Mouse (Mus musculus): ENCODE data around the gene Wnk2.

The Wnk2 gene

GRCm38 (mm10) chr13:49186798-49187287 lies 39.0 kb upstream of the Wnk2 start:
- TF ChIP-seq GATA4 (IDR thresholded peaks at IDR 0.05; ENCODE audit: insufficient replicate concordance, low read length), result no peak

- TF ChIP-seq GATA4 (IDR thresholded peaks at IDR 0.05; ENCODE audit: insufficient replicate concordance, low read length), result no peak
These were observed 35.8 kb upstream of the Wnk2 start for GRCm38 (mm10) chr13:49183646-49184045.

- TF ChIP-seq GATA4 (IDR thresholded peaks at IDR 0.05; ENCODE audit: insufficient replicate concordance, low read length), result no peak
These were observed 35.3 kb upstream of the Wnk2 start for GRCm38 (mm10) chr13:49183161-49183560.

- no peak for TF ChIP-seq GATA4 (IDR thresholded peaks at IDR 0.05; ENCODE audit: insufficient replicate concordance, low read length)
These were observed 33.7 kb upstream of the Wnk2 start for GRCm38 (mm10) chr13:49181411-49181984.

GRCm38 (mm10) chr13:49180691-49181090 lies 32.9 kb upstream of the Wnk2 start:
- TF ChIP-seq GATA4 (IDR thresholded peaks at IDR 0.05; ENCODE audit: insufficient replicate concordance, low read length), result no peak

- TF ChIP-seq GATA4 (IDR thresholded peaks at IDR 0.05; ENCODE audit: insufficient replicate concordance, low read length), result no peak
These were observed 32.5 kb upstream of the Wnk2 start for GRCm38 (mm10) chr13:49180274-49180673.

- TF ChIP-seq GATA4 (IDR thresholded peaks at IDR 0.05; ENCODE audit: insufficient replicate concordance, low read length), result no peak
These were observed 31.2 kb upstream of the Wnk2 start for GRCm38 (mm10) chr13:49178839-49179585.

- no peak for TF ChIP-seq GATA4 (IDR thresholded peaks at IDR 0.05; ENCODE audit: insufficient replicate concordance, low read length)
These were observed 27.7 kb upstream of the Wnk2 start for GRCm38 (mm10) chr13:49175509-49175908.

GRCm38 (mm10) chr13:49172971-49173596 lies 25.3 kb upstream of the Wnk2 start:
- TF ChIP-seq GATA4 (IDR thresholded peaks at IDR 0.05; ENCODE audit: insufficient replicate concordance, low read length), result no peak

- no peak for TF ChIP-seq GATA4 (IDR thresholded peaks at IDR 0.05; ENCODE audit: insufficient replicate concordance, low read length)
These were observed 24.5 kb upstream of the Wnk2 start for GRCm38 (mm10) chr13:49172335-49172734.

GRCm38 (mm10) chr13:49171729-49172128 lies 23.9 kb upstream of the Wnk2 start:
- TF ChIP-seq GATA4 (IDR thresholded peaks at IDR 0.05; ENCODE audit: insufficient replicate concordance, low read length), result peak; percentile 59; the same call in 1 of the 2 replicates

- no peak for TF ChIP-seq GATA4 (IDR thresholded peaks at IDR 0.05; ENCODE audit: insufficient replicate concordance, low read length)
These were observed 22.8 kb upstream of the Wnk2 start for GRCm38 (mm10) chr13:49170623-49171022.

GRCm38 (mm10) chr13:49169448-49170207 lies 21.8 kb upstream of the Wnk2 start:
- TF ChIP-seq GATA4 (IDR thresholded peaks at IDR 0.05; ENCODE audit: insufficient replicate concordance, low read length), result no peak

- TF ChIP-seq GATA4 (IDR thresholded peaks at IDR 0.05; ENCODE audit: insufficient replicate concordance, low read length), result no peak
These were observed 19.3 kb upstream of the Wnk2 start for GRCm38 (mm10) chr13:49167081-49167480.

- TF ChIP-seq GATA4 (IDR thresholded peaks at IDR 0.05; ENCODE audit: insufficient replicate concordance, low read length), result no peak
These were observed 15.8 kb upstream of the Wnk2 start for GRCm38 (mm10) chr13:49163645-49164044.
